Mouse (Mus musculus) olfactory bulb, adult 2 months (tissue): ENCODE data around the gene Pnp. TPM values are rescaled to one million over a fixed set of nuclear protein-coding genes. Genes with fewer than 3 reads are reported as not detected.
"Not testable (repeated sequence)": the region's sequence is repeated elsewhere in the genome, so short reads cannot be mapped to it uniquely, and the experiment has no call there.

ENCODE experiments used
- H3K27ac ChIP-seq: fragments of 200-500 bp; 2 replicates; pipeline ENCODE4 v1.5.1; 2012; ENCODE audit warnings: low read depth, low read length; ENCODE audit not compliant: insufficient read depth
- H3K4me1 ChIP-seq: fragments of 200-500 bp; 2 replicates; pipeline ENCODE4 v1.6.1; 2012; ENCODE audit warnings: low read length; ENCODE audit not compliant: control insufficient read depth, insufficient read depth
- H3K4me3 ChIP-seq: fragments of 200-500 bp; 2 replicates; pipeline ENCODE4 v1.5.1; 2012; ENCODE audit warnings: mild to moderate bottlenecking, low read depth, low read length, moderate library complexity; ENCODE audit not compliant: insufficient read depth
- CTCF ChIP-seq: fragments of 200-500 bp; IDR thresholded peaks from 2 replicates; pipeline ENCODE4 v1.5.1; 2012; ENCODE audit warnings: low read depth, mild to moderate bottlenecking, low read length, moderate library complexity; ENCODE audit not compliant: insufficient read depth
- POLR2A ChIP-seq: fragments of 200-500 bp; IDR thresholded peaks from 2 replicates; pipeline ENCODE4 v1.6.1; 2012; ENCODE audit warnings: mild to moderate bottlenecking, low read depth, low read length, moderate library complexity; ENCODE audit not compliant: insufficient read depth
- WGBS: fragments of 180-500 bp; shearing (Covaris S2); methylation state at CpG from one replicate; pipeline ENCODE4 v1.1.7; 2018; 5-methylcytosine and 5-hydroxymethylcytosine counted together
- polyA plus RNA-seq: library from polyadenylated mRNA; stranded (reverse); fragments of >200 nt; gene quantifications from 2 replicates; pipeline ENCODE4 v1.2.4, GENCODE M21; 2012; ENCODE audit warnings: low replicate concordance; ENCODE audit not compliant: missing spikeins, insufficient read depth, insufficient read length

Gene Pnp
- polyA plus RNA-seq, 1 experiment: not detected

GRCm38 (mm10) chr14:50955487-50955886 is 24.6 kb downstream of the Pnp start:
- WGBS: 90% methylated on average over 10 of the region's 10 CpGs
- H3K4me3 ChIP-seq: no peak overlapping the region
- H3K4me1 ChIP-seq: peaks cover 5% of the 10 kb centered on the region; the same call in 1 of the 2 replicates

GRCm38 (mm10) chr14:50955942-50956508 is 25.1 kb downstream of the Pnp start, which contains the start of gene Pnp2:
TSS of gene Pnp2 (plus strand) at chr14:50955992.
- WGBS: 5% methylated on average over 19 of the region's 19 CpGs
- not testable (repeated sequence) for H3K27ac ChIP-seq, H3K4me1 ChIP-seq
- peak within 1 kb of the TSS; percentile 17 for H3K4me3 ChIP-seq

More at GRCm38 (mm10) chr14:50955487-50955886, 24.6 kb downstream of the Pnp start:
- no peak for TF ChIP-seq POLR2A
- no peak for TF ChIP-seq CTCF
- no peak overlapping the region for H3K27ac ChIP-seq

- 75% methylated on average over 6 of the region's 6 CpGs for WGBS
- H3K4me1 ChIP-seq, H3K27ac ChIP-seq, H3K4me3 ChIP-seq: not testable (repeated sequence)
Observed at GRCm38 (mm10) chr14:50956724-50957123, 25.8 kb downstream of the Pnp start.

- H3K4me1 ChIP-seq, H3K27ac ChIP-seq, H3K4me3 ChIP-seq: not testable (repeated sequence)
- 77% methylated on average over 3 of the region's 3 CpGs for WGBS
Observed at GRCm38 (mm10) chr14:50957146-50957545, 26.3 kb downstream of the Pnp start.

- 93% methylated on average over 5 of the region's 5 CpGs for WGBS
- not testable (repeated sequence) for H3K27ac ChIP-seq, H3K4me1 ChIP-seq, H3K4me3 ChIP-seq
Observed at GRCm38 (mm10) chr14:50958289-50958995, 27.6 kb downstream of the Pnp start.

GRCm38 (mm10) chr14:50968216-50968980 is 37.5 kb downstream of the Pnp start:
- WGBS: 79% methylated on average over 5 of the region's 5 CpGs
- TF ChIP-seq CTCF (no peak), POLR2A (no peak)
- H3K4me1 ChIP-seq: peaks cover 3% of the 10 kb centered on the region; the same call in 1 of the 2 replicates
- no peak overlapping the region for H3K4me3 ChIP-seq
- H3K27ac ChIP-seq: no peak overlapping the region

- 12% methylated on average over 1 of the region's 1 CpGs for WGBS
- TF ChIP-seq CTCF: no peak
- TF ChIP-seq POLR2A: no peak
- H3K4me1 ChIP-seq: peaks cover 3% of the 10 kb centered on the region; the same call in 1 of the 2 replicates
- H3K4me3 ChIP-seq: no peak overlapping the region
- H3K27ac ChIP-seq: no peak overlapping the region
Observed at GRCm38 (mm10) chr14:50969041-50969440, 38.2 kb downstream of the Pnp start.

GRCm38 (mm10) chr14:50969558-50970544 is 39.0 kb downstream of the Pnp start:
- TF ChIP-seq POLR2A (no peak), CTCF (no peak)
- 23% methylated on average over 12 of the region's 12 CpGs for WGBS
- Histone ChIP-seq H3K27ac (no peak overlapping the region), H3K4me3 (no peak overlapping the region), H3K4me1 (peaks cover 3% of the 10 kb centered on the region; the same call in 1 of the 2 replicates)

- WGBS: 83% methylated on average over 1 of the region's 1 CpGs
- H3K27ac ChIP-seq: no peak overlapping the region
- no peak for TF ChIP-seq POLR2A
- TF ChIP-seq CTCF: no peak
- H3K4me3 ChIP-seq: no peak overlapping the region
- H3K4me1 ChIP-seq: peaks cover 3% of the 10 kb centered on the region; the same call in 1 of the 2 replicates
Observed at GRCm38 (mm10) chr14:50970822-50971221, 39.9 kb downstream of the Pnp start.

- H3K27ac ChIP-seq, H3K4me3 ChIP-seq, H3K4me1 ChIP-seq: not testable (repeated sequence)
- WGBS: 84% methylated on average over 5 of the region's 5 CpGs
Observed at GRCm38 (mm10) chr14:50973054-50973453, 42.2 kb downstream of the Pnp start.
